Mouse (Mus musculus) embryonic fibroblast, embryonic 13.5 days (primary cell): ENCODE measurements around the gene Ccdc27.

Experiments
- CTCF ChIP-seq: IDR thresholded peaks from 2 replicates; pipeline ENCODE4 v1.5.1; 2011; ENCODE audit warnings: mild to moderate bottlenecking, control low read depth, low read length, moderate library complexity, borderline replicate concordance; ENCODE audit not compliant: insufficient read depth
- POLR2A ChIP-seq: IDR thresholded peaks from 2 replicates; pipeline ENCODE4 v1.6.1; 2011; ENCODE audit warnings: low read depth, mild to moderate bottlenecking, control low read depth, low read length, moderate library complexity

GRCm38 (mm10) chr4:153980470-153980869, 62.0 kb downstream of the Ccdc27 start:
- TF ChIP-seq CTCF (no peak), POLR2A (no peak)
